Mouse (Mus musculus): ENCODE results near the gene Socs1.

The Socs1 gene

DNA sequence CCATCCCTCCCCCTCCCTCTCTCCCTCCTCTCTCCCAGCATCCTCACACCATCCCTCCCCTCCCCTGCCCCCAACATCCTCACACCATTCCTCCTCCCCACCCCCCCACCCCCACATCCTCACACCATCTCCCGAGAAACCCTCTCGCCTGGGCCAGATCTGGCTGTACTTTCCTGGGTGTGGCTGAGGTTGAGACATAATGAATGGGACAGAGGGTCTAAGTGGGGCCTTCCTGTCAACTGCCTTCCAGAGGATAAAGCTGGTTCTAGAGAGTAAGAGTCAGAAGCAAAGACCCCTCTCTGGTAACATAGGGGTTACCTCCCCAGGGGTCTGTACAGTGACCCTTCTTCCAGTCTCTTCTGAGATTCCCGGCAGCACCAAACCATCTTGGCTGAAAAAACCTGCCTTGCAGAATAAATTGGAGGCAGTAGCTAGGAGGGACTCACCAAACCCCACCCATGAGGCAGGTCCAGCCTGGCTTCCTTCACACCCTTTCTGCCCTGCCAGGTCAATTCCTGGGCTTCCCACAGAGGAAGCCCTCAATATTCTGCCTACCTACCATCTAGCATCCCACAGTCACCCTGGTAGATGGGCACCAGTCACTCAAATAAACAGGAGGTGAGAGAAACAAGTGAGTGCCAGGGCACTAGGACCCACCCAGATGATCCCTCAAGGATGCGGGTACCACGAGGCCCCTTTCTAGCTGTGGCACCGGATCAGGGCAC is 21.6 kb downstream of the Socs1 start:
- DNase-seq (ENCODE audit: low spot score in 2 of 2), result no peak

DNA sequence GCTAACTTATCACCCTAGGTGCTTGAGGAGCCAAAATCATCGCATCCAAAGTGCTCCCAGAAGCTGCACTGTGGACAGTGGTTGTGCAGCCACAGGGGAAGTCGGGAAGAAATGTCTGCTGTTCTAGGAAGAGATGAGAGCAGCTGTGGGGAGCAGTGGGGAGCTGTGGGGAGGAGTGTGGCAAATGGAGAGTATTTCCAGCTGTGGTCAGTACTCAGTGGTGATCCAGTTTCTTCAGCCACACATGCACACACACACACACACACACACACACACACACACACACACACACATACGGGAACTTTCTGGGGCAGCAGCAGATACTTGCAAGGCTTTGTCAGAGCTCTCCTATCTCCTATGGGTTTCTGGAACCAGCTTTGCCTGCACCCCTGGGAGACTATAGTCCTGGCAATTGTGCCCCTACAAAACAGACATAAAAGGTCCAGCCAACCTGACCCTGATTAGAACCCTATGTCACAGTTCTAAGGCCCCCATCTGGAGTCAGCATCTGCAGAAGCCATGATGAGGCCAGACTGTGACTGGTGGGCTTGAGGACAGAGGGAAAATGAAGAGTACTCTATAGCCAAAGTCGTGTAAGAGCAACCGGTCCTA is 22.7 kb downstream of the Socs1 start:
- no peak for DNase-seq (ENCODE audit: low spot score in 2 of 2)

DNA sequence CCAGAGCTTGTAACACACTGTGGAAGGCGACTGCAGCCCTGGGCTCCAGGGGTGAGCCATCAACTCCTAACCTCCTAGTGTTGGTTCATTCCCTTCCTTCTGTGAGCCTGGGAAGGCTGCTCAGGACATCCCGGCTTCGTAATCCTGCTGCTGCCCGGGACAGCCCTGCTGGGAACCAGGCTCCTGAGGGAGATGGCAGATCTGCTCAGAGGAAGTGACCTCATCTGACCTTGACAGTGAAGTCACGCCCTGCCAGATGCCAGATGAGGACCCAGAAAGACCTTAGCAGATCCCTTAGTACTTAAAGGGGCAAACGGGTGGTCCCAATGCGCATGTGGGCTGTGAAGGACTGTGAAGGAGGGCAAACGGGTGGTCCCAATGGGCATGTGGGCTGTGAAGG is 24.2 kb downstream of the Socs1 start:
- DNase-seq (ENCODE audit: low spot score in 2 of 2), result no peak

DNA sequence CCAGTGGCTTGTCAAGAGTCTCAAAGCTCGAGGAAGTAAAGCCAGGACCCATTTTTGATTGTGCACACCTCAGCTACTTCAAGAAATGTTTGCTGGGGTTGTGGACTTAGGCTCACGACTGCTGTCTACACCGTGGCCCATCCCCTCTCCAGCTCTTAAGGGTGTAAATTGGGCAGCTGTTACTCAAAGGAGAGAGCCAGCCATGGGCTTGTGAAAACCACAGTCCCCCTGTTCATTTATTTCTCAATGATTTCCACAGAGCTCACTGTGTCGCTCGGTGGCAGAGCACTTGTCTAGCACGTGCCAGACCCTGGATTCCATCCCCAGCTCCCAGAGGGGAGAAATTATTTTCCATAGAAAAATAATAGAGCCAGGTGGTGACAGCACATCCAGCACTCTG is 29.2 kb downstream of the Socs1 start:
- DNase-seq (ENCODE audit: low spot score in 2 of 2), result no peak

DNA sequence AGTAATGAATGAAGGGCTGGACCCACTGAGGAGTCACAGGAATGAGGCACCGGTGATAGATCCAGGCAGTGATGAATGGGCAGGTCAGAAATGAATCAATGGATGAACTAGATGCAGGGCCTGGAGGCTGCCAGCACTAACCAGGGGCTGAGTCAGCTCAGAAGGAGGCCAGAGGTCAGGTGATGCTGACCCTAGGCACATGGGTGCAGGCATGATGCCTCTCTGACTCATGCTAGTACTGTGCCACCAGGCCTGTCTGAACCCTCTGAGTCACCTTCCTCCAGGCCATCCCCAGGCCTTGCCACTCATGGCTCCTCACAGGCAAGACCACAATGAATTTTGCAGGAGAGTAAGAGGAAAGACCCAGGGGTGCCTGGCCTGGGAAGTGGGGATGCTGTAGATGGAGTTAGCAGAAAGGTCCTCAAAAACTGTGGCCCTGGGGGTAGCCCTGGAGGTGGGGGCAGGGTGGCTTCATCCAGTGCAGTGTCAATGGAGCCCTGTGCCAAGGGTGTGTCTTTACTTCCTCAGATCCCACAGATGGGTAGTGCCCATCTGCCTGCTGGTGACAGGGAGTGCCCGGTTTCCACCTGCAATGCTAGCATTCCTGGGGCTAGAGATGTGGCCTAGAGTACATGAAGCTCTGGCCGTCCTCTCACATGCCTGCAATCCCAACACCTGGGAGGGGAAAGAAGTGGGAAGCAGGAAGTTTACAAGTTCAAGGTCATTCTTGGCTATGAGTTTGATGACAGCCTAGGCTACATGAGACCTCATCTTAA is 30.6 kb downstream of the Socs1 start:
- no peak for DNase-seq (ENCODE audit: low spot score in 2 of 2)

DNA sequence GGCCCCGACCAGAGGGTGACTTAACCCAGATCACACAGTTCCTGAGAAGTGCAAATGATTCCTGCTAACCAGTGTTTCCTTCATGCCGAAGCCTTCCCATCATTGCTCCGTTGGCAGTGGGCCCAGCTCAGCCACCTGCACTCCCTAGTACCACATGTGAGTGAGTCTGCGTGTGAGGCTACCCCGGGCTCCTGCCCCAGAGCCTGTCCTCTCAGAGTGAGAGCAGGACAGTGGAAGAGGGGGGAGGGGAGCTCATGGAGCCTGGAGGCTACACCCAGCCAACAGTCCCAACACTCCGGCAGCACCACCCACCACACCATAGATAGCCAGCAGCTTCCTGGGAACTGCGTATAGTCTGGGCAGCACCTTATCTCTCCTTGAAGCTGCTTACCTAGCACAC is 35.5 kb downstream of the Socs1 start:
- DNase-seq (ENCODE audit: low spot score in 2 of 2), result peak; percentile 13 to 20

DNA sequence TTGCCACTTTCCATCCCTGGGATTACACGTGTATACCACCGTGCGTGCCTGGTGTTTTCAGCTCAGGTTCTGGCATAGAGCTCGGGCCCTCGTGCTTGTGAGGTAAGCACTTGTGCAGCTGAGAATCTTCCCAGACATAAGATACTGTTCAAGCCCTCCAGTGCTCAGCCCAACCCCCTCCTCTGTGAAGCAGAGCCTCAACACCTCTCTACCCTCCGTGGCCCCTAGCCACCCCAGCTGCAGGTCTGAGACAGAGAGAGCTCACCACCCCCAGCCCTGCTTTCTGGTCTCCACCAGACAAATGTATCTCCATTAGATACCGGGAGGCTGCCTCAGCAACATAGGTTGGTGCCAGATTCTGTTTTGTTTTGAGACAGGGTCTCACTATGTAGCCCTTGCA is 36.1 kb downstream of the Socs1 start:
- DNase-seq (ENCODE audit: low spot score in 2 of 2), result no peak

DNA sequence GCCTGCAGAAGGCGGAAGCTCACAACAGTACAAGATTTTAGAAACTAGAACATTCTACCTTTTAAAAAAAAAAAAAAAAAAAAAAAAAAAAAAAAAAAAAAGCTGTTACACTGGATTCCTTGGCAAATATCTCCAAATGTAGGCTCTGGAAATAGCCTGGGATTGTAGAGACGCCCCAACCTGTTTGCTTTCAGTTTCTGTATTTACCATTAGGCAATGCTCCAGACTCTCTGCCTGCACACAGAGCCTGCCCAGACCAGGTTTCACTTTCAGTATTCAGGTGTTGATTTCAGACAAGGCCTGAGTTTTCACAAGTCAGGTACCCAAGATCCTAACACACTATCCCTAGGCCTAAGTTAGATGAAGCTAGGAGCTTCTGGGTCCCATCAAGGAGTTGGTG is 44.3 kb downstream of the Socs1 start:
- DNase-seq (ENCODE audit: low spot score in 2 of 2), result peak in 1 of 2 experiments; percentile 24

DNA sequence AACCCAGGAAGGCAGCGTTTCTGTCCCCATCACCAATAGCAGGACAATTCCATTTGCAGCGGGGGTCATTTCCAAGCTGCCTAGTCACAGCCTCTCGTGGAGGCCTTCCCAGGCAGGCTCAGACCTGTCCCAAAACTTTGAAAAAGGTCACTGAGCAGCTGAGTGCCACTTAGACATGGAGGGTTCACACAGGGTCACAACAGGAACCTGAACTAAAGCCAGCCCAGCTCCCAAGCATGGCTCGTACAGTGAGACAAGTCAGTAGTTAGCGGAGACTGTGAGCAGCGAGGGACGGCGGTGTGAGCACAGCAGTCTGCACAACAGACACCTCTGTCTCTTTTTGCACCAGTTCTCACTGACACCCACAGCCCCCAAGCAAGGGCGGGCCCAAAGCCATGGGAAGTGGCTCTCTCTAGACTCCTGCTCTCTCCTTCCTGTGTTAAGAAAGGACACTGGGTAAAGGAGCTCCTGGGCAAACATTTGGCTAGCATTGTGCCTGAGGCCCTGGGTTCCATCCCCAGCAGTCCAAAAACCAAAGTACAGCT is 45.4 kb downstream of the Socs1 start:
- DNase-seq (ENCODE audit: low spot score in 2 of 2), result no peak

DNA sequence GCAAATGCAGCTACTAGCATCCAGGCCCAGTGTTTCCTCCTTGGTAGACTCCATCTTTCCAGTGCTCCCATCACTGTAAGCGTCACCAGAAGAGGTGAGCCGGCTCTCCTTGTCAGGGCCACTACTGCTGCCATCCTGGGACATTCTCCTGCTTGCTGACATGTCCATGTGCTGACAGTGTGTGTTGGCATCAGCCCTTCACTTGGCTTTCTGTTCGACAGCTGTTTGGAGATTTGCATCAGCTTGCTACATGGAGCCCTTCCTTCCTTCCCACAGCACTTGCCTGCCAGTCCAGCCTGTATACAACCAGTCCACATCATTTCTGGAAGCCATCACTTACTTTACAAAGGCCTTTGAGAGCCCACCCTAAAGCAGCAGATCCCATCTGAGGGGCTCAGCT is 46.5 kb downstream of the Socs1 start:
- no peak for DNase-seq (ENCODE audit: low spot score in 2 of 2)

DNA sequence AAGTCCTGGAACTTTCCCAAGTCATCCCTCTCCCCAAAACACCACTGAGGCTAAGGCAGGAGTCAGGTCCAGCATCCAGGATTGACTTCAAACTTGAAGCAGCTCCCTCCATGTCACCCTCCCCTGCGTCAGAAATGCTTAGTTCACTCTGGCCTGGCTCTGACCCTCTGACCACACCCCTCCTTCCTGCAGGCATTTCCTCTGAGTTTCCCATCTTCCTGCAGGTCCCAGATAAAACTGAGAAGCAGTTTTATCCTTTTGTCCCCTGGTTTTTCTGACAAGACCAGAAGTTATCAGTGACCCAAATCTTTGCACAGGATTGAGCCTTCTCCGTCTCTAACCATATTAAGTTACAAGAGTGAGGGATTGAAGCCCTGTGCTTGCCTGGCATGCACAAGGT is 47.8 kb downstream of the Socs1 start:
- no peak for DNase-seq (ENCODE audit: low spot score in 2 of 2)

DNA sequence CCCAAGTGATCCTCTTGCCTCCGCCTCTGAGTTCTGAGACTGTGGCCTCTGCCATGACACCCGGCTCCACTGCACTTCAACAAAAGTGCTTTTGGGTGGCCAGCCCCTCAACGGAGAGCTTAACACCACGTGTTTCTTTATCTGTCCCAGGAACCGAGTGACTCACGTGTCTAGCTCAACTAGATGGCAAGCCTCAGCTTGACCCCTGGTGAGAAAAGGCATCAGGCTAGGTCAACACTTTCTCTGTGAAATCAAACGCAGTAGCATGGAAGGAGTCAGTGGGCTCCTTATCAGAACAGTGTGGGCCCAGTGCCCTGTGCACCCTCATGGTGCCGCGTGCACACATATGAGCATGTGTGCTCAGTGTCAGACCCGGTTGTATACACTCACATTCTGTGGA is 49.0 kb downstream of the Socs1 start:
- no peak for DNase-seq (ENCODE audit: low spot score in 2 of 2)

DNA sequence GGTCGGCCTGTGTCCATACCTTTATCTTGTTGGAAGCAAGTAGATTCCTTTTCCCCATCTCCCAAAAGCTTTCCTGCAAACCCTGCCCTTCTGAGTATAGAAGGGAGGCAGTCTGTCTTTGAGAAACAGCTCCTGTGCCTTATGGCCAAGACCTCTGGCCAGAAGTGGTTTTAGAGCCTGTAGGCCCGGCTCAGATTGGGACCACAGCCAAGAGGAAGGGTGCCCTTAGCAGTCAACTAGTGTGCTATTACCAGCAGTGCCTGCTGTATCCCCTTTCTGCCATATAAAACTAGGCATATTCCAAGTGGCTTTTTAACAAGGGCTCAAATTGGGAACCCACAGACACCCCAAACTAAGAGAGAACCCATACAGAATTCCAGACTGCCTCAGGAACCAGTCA is 49.6 kb downstream of the Socs1 start:
- no peak for DNase-seq (ENCODE audit: low spot score in 2 of 2)

DNA sequence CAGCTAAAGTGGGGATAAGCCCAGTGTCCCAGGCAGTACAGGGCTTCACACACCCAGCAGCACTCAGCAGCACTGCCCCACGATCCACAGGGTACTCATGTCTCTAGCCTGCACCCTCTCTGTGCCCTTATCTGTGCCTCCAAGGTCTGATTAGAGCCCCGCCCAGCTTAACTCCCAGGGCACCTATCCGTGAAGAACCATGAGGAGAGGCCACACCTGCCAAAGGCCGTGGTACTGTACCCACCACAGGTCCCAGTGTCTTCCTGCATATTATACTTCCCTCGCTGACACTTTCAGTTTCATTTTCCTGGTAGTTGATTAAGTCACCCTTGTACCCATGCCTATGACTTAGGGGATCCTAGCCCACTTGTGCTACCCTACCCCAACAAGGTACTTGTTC is 52.9 kb downstream of the Socs1 start:
- no peak for DNase-seq (ENCODE audit: low spot score in 2 of 2)
